Mouse (Mus musculus): ENCODE results near the gene Depdc1b.

Depdc1b gene

GRCm38 (mm10) chr13:108349624-108350023, 33.5 kb downstream of the Depdc1b start:
- Histone ChIP-seq H3K36me3 (ENCODE audit: insufficient read depth, low read length) (peaks cover 11% of the 10 kb centered on the region), H3K9me3 (ENCODE audit: low read length) (no peaks in the 10 kb centered on the region), H3K4me1 (replicated peaks; ENCODE audit: low read depth, low read length) (no peaks in the 10 kb centered on the region), H3K27me3 (ENCODE audit: insufficient read depth, low read length) (no peaks in the 10 kb centered on the region), H3K4me3 (replicated peaks; ENCODE audit: low read length) (no peak overlapping the region)
- TF ChIP-seq NANOG (IDR thresholded peaks at IDR 0.05; ENCODE audit: borderline replicate concordance, low read length) (no peak), CTCF (conservative IDR thresholded peaks at IDR 0.05; ENCODE audit: low read length) (no peak), POU5F1 (IDR thresholded peaks at IDR 0.05; ENCODE audit: borderline replicate concordance, low read length) (no peak)

DNA sequence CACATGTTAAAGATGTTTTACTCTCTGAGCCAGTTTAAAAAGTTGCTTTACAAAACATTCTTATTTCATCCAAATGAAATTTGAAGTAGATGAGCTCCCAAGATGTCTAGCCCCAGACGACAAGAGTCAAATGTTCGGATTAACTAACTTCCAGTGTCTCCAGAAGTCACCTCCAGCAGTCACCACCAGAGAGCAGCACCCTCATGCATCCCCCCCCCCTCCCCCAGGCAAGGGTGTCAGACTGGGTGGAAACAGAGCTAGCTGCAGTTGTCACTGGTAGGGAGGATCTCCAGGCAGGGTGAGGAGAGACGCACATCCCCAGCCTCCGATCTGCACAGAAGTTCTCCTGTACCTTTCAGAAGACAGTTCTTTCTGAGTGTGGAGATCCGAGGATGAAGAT, 37.6 kb downstream of the Depdc1b start:
- no peaks in the 10 kb centered on the region for H3K4me1 ChIP-seq (replicated peaks; ENCODE audit: low read depth, low read length)
- no peaks in the 10 kb centered on the region for H3K9me3 ChIP-seq (ENCODE audit: low read length)
- no peaks in the 10 kb centered on the region for H3K27me3 ChIP-seq (ENCODE audit: insufficient read depth, low read length)
- TF ChIP-seq NANOG (IDR thresholded peaks at IDR 0.05; ENCODE audit: borderline replicate concordance, low read length) (no peak), CTCF (conservative IDR thresholded peaks at IDR 0.05; ENCODE audit: low read length) (no peak), POU5F1 (IDR thresholded peaks at IDR 0.05; ENCODE audit: borderline replicate concordance, low read length) (no peak)
- H3K4me3 ChIP-seq (replicated peaks; ENCODE audit: low read length) = no peak overlapping the region
- peaks cover 15% of the 10 kb centered on the region for H3K36me3 ChIP-seq (ENCODE audit: insufficient read depth, low read length)

DNA sequence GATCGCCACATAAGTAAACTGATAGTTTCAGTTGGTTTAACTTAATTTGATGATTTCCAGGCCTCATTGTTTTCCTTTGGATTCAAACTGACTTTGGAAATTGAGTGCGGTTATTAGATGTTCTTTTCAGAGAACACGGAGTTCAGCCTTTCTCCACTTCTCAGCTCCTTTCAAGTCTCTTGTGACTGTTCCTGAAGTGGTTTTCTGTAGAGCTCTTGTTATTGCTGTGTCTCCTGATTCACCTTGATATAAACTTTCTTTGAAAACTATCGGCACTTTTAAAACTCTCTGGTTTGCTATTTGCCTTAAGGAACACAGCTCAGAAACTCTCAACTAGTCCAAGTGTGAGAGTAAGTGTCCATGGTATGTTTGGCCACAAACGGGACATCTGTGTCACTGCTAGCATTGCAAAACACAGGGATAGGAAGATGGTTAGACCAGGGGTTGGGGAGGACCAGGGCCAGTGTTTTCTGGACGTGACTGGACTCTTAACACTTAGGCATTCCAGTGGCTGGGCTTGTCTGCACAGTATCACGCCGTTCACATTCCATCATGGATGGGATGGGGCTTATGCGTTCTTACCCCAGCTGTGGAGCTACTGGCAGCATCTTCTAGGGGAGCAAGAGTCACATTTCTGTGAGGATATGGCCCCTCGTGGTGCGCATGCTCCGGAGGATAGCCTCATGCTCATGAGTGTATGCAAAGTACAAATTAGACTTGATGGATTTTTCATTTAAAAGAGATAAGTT, 38.8 kb downstream of the Depdc1b start:
- TF ChIP-seq CTCF (conservative IDR thresholded peaks at IDR 0.05; ENCODE audit: low read length) (no peak), NANOG (IDR thresholded peaks at IDR 0.05; ENCODE audit: borderline replicate concordance, low read length) (no peak), POU5F1 (IDR thresholded peaks at IDR 0.05; ENCODE audit: borderline replicate concordance, low read length) (no peak)
- Histone ChIP-seq H3K4me3 (replicated peaks; ENCODE audit: low read length) (no peak overlapping the region), H3K4me1 (replicated peaks; ENCODE audit: low read depth, low read length) (no peaks in the 10 kb centered on the region), H3K9me3 (ENCODE audit: low read length) (no peaks in the 10 kb centered on the region), H3K27me3 (ENCODE audit: insufficient read depth, low read length) (no peaks in the 10 kb centered on the region), H3K36me3 (ENCODE audit: insufficient read depth, low read length) (peaks cover 18% of the 10 kb centered on the region)

GRCm38 (mm10) chr13:108357362-108357761, 41.2 kb downstream of the Depdc1b start:
- no peaks in the 10 kb centered on the region for H3K4me1 ChIP-seq (replicated peaks; ENCODE audit: low read depth, low read length)
- TF ChIP-seq POU5F1 (IDR thresholded peaks at IDR 0.05; ENCODE audit: borderline replicate concordance, low read length) = no peak
- no peak for TF ChIP-seq NANOG (IDR thresholded peaks at IDR 0.05; ENCODE audit: borderline replicate concordance, low read length)
- TF ChIP-seq CTCF (conservative IDR thresholded peaks at IDR 0.05; ENCODE audit: low read length) = no peak
- no peak overlapping the region for H3K4me3 ChIP-seq (replicated peaks; ENCODE audit: low read length)
- H3K36me3 ChIP-seq (ENCODE audit: insufficient read depth, low read length) = peaks cover 16% of the 10 kb centered on the region
- no peaks in the 10 kb centered on the region for H3K9me3 ChIP-seq (ENCODE audit: low read length)
- H3K27me3 ChIP-seq (ENCODE audit: insufficient read depth, low read length) = no peaks in the 10 kb centered on the region

DNA sequence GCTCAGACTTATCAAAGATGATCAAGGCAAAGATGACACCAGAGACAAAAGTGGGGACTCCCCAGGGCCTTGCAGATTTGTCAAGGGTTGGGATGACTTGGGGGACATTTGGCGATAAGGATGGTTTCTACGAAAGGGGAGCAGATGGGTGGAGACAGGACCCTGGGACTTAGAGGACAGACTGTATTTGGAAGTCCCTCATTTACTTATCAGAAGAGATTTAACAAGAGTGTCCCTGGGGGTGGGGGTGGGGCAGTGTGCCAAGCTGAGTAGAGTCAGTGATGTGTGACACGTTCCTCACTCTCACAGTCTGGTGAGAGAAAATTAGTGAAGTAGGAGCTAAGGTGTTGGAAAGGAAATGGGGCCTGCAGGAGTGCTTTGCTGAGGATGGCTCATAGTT, 42.1 kb downstream of the Depdc1b start:
- TF ChIP-seq POU5F1 (IDR thresholded peaks at IDR 0.05; ENCODE audit: borderline replicate concordance, low read length) (no peak), CTCF (conservative IDR thresholded peaks at IDR 0.05; ENCODE audit: low read length) (no peak), NANOG (IDR thresholded peaks at IDR 0.05; ENCODE audit: borderline replicate concordance, low read length) (no peak)
- Histone ChIP-seq H3K9me3 (ENCODE audit: low read length) (no peaks in the 10 kb centered on the region), H3K4me3 (replicated peaks; ENCODE audit: low read length) (no peak overlapping the region), H3K36me3 (ENCODE audit: insufficient read depth, low read length) (peaks cover 15% of the 10 kb centered on the region), H3K27me3 (ENCODE audit: insufficient read depth, low read length) (no peaks in the 10 kb centered on the region), H3K4me1 (replicated peaks; ENCODE audit: low read depth, low read length) (no peaks in the 10 kb centered on the region)

DNA sequence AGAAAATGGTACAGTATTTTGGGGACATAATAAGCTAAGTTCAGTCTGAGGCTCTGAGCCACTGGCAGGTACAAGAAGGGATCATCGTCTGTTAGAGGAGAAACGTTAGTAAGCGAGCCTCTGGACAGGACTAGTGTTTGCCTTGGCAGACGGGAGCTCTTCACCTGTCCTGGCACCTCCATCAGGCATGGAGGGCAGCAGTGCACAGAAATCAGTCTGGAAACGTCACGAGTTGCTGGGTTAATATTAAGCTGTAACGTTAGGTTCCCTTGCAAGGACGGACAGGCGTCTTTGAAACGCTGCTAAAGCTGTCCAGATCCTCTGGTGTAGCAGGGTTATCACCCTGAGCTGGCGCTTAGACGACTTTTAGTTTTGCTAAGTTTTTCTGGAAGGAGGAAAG, 51.4 kb downstream of the Depdc1b start:
- no peaks in the 10 kb centered on the region for H3K4me1 ChIP-seq (replicated peaks; ENCODE audit: low read depth, low read length)
- H3K9me3 ChIP-seq (ENCODE audit: low read length) = no peaks in the 10 kb centered on the region
- H3K4me3 ChIP-seq (replicated peaks; ENCODE audit: low read length) = no peak overlapping the region
- H3K36me3 ChIP-seq (ENCODE audit: insufficient read depth, low read length) = peaks cover 53% of the 10 kb centered on the region
- no peak for TF ChIP-seq POU5F1 (IDR thresholded peaks at IDR 0.05; ENCODE audit: borderline replicate concordance, low read length)
- no peak for TF ChIP-seq CTCF (conservative IDR thresholded peaks at IDR 0.05; ENCODE audit: low read length)
- TF ChIP-seq NANOG (IDR thresholded peaks at IDR 0.05; ENCODE audit: borderline replicate concordance, low read length) = no peak
- no peaks in the 10 kb centered on the region for H3K27me3 ChIP-seq (ENCODE audit: insufficient read depth, low read length)

GRCm38 (mm10) chr13:108370241-108370941, 54.3 kb downstream of the Depdc1b start:
- Histone ChIP-seq H3K27me3 (ENCODE audit: insufficient read depth, low read length) (no peaks in the 10 kb centered on the region), H3K4me1 (replicated peaks; ENCODE audit: low read depth, low read length) (no peaks in the 10 kb centered on the region), H3K36me3 (ENCODE audit: insufficient read depth, low read length) (peaks cover 57% of the 10 kb centered on the region), H3K9me3 (ENCODE audit: low read length) (peaks cover 14% of the 10 kb centered on the region), H3K4me3 (replicated peaks; ENCODE audit: low read length) (no peak overlapping the region)
- TF ChIP-seq NANOG (IDR thresholded peaks at IDR 0.05; ENCODE audit: borderline replicate concordance, low read length) = no peak
- no peak for TF ChIP-seq CTCF (conservative IDR thresholded peaks at IDR 0.05; ENCODE audit: low read length)

GRCm38 (mm10) chr13:108371352-108371921, 55.3 kb downstream of the Depdc1b start:
- peaks cover 14% of the 10 kb centered on the region for H3K9me3 ChIP-seq (ENCODE audit: low read length)
- no peak for TF ChIP-seq POU5F1 (IDR thresholded peaks at IDR 0.05; ENCODE audit: borderline replicate concordance, low read length)
- no peak for TF ChIP-seq NANOG (IDR thresholded peaks at IDR 0.05; ENCODE audit: borderline replicate concordance, low read length)
- TF ChIP-seq CTCF (conservative IDR thresholded peaks at IDR 0.05; ENCODE audit: low read length) = no peak

More at GRCm38 (mm10) chr13:108371352-108371921, 55.3 kb downstream of the Depdc1b start:
- Histone ChIP-seq H3K36me3 (ENCODE audit: insufficient read depth, low read length) (peaks cover 58% of the 10 kb centered on the region), H3K27me3 (ENCODE audit: insufficient read depth, low read length) (no peaks in the 10 kb centered on the region), H3K4me1 (replicated peaks; ENCODE audit: low read depth, low read length) (no peaks in the 10 kb centered on the region), H3K4me3 (replicated peaks; ENCODE audit: low read length) (no peak overlapping the region)
